Mouse (Mus musculus): ENCODE results near the gene Hoxb1. TPM values are rescaled to one million over a fixed set of nuclear protein-coding genes. Genes with fewer than 3 reads are reported as not detected.

Hoxb1 gene
- not detected for polyA plus RNA-seq (2014; fragmentation: Illumina TruSeq; extraction: RNeasy Lipid Tissue Mini Kit (QIAGEN cat#74804); ENCODE audit: low read depth, low replicate concordance)

DNA sequence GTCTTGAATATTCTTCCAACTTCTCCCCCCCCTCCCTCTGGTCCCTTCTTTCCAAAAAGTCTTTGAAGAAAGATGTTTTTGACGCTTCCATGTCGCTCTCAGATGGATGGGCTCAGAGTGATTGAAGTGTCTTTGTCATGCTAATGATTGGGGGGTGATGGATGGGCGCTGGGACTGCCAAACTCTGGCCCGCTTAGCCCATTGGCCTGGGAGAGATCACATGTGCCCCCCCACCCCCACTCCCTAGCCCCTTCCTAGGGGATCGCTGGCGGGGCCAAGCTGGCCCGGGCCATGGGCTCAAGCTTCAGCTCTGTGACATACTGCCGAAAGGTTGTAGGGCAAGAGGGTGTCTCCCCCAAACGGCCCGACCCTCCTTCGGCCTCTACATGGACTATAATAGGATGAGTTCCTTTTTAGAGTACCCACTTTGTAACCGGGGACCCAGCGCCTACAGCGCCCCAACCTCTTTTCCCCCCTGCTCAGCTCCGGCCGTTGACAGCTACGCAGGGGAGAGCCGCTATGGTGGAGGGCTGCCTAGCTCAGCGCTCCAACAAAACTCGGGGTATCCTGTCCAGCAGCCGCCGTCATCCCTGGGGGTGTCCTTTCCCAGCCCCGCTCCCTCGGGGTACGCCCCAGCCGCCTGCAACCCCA lies at the start of gene Hoxb1:
Hoxb1 (plus strand) TSS at position 312 of the 651 bp plus-strand sequence.

DNA sequence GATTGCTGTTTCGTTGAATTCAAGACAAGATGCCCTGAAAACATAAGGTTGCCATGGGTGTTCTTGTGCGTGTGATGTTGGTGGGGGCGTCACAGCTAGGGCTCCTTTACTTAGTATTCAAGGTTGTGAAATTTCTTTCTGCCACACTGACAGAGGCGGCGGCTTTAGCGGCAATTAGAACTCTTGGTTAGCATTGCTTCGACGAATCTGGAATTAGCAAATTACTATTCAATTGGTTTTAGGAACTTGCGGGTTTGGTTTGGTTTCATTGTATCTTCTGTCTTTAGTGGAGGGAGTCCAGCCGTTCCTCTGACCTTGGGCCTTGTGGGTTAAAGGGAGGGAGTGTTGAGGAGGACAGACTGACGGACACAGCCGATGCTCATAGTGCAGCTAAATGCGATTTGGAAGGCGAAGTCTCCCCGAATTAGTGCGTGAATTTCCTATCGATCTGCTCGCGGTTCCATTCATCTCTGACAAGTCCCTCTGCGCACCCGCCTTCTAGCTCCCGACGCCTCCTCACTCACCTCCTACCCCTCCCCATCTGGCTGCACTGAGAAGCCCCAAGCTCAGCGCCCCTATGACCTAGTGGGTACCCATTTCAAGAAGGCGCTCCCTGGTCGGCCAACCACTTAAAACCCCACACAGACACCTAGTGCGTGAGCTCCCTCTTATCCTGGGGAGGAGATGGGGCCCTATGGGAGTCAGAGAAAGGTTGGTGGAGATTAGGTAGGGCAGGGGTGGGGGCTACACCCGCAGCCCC lies 47.8 kb upstream of the Hoxb1 start, which contains the start of gene Hoxb4:
Hoxb4 (plus strand) TSS at position 660 of the 760 bp plus-strand sequence.

DNA sequence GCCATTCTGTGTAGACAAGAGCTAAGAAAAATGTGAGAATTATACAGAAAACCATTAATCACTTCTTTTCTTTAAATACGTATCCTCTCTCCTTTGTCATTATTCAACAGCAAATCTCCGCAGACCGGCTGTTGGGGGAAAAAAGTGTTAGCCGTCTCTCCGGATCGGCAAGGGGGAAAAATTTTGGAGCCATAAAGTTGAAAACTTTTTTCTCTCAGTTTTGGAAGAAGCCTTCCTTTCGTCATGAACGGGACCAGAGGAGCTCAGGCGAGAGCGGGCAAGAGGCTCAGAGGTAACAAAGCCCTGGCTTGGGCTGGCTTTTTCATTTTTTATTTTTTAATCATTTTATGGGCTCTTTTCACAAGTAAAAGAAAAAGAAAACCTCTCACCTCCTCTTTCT lies 42.4 kb upstream of the Hoxb1 start, which contains the start of gene Hoxb3:
Hoxb3 (plus strand) TSS at position 173 of the 400 bp plus-strand sequence.

DNA sequence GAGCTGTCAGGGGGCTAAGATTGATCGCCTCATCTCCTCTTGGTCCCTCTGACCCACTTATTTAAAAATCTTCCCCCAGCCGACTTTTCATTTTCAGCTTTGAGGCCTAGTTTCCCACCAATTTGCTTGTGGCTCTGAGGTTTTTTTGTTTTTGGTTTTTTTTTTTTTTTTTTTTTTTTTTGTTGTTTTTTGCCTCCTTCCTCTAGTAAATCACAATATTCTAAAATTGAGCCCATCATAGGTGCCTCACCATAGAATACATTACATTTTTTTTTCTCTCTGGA lies 15.3 kb upstream of the Hoxb1 start, which contains the start of gene Hoxb2:
Hoxb2 (plus strand) TSS at position 185 of the 284 bp plus-strand sequence.

Other genes with a start within 250 kb of the Hoxb1 start
- gene Ttll6, start 232.0 kb upstream of the Hoxb1 start, polyA plus RNA-seq (2014; fragmentation: Illumina TruSeq; extraction: RNeasy Lipid Tissue Mini Kit (QIAGEN cat#74804); ENCODE audit: low read depth, low replicate concordance) = not detected
- gene Hoxb13, start 171.4 kb upstream of the Hoxb1 start, polyA plus RNA-seq (2014; fragmentation: Illumina TruSeq; extraction: RNeasy Lipid Tissue Mini Kit (QIAGEN cat#74804); ENCODE audit: low read depth, low replicate concordance) = not detected
- gene Hoxb9, start 94.3 kb upstream of the Hoxb1 start, polyA plus RNA-seq (2014; fragmentation: Illumina TruSeq; extraction: RNeasy Lipid Tissue Mini Kit (QIAGEN cat#74804); ENCODE audit: low read depth, low replicate concordance) = not detected
- not detected for gene Hoxb8, start 83.8 kb upstream of the Hoxb1 start, polyA plus RNA-seq (2014; fragmentation: Illumina TruSeq; extraction: RNeasy Lipid Tissue Mini Kit (QIAGEN cat#74804); ENCODE audit: low read depth, low replicate concordance)
- gene Hoxb7, start 79.1 kb upstream of the Hoxb1 start, polyA plus RNA-seq (2014; fragmentation: Illumina TruSeq; extraction: RNeasy Lipid Tissue Mini Kit (QIAGEN cat#74804); ENCODE audit: low read depth, low replicate concordance) = not detected
- not detected for gene Hoxb6, start 73.3 kb upstream of the Hoxb1 start, polyA plus RNA-seq (2014; fragmentation: Illumina TruSeq; extraction: RNeasy Lipid Tissue Mini Kit (QIAGEN cat#74804); ENCODE audit: low read depth, low replicate concordance)
- gene Hoxb5, start 62.4 kb upstream of the Hoxb1 start, polyA plus RNA-seq (2014; fragmentation: Illumina TruSeq; extraction: RNeasy Lipid Tissue Mini Kit (QIAGEN cat#74804); ENCODE audit: low read depth, low replicate concordance) = not detected
- gene Hoxb4, start 47.5 kb upstream of the Hoxb1 start, polyA plus RNA-seq (2014; fragmentation: Illumina TruSeq; extraction: RNeasy Lipid Tissue Mini Kit (QIAGEN cat#74804); ENCODE audit: low read depth, low replicate concordance) = 0.84 TPM
- gene Hoxb3, start 42.4 kb upstream of the Hoxb1 start, polyA plus RNA-seq (2014; fragmentation: Illumina TruSeq; extraction: RNeasy Lipid Tissue Mini Kit (QIAGEN cat#74804); ENCODE audit: low read depth, low replicate concordance) = 0.31 TPM
- 0.86 TPM for gene Hoxb2, start 15.2 kb upstream of the Hoxb1 start, polyA plus RNA-seq (2014; fragmentation: Illumina TruSeq; extraction: RNeasy Lipid Tissue Mini Kit (QIAGEN cat#74804); ENCODE audit: low read depth, low replicate concordance)
- gene Skap1, start 98.8 kb downstream of the Hoxb1 start, polyA plus RNA-seq (2014; fragmentation: Illumina TruSeq; extraction: RNeasy Lipid Tissue Mini Kit (QIAGEN cat#74804); ENCODE audit: low read depth, low replicate concordance) = not detected

All from heart, adult 10 weeks (tissue).